Mouse (Mus musculus) MN1 (cell line): Measurements from ENCODE around the gene Lrrc28.

Experiments
- DNase-seq: peaks from one replicate; pipeline ENCODE4 v3.0.0-alpha.2; 2016; ENCODE audit warnings: low spot score

Gene Lrrc28

GRCm38 (mm10) chr7:67487889-67488411 lies 157.1 kb downstream of the Lrrc28 start:
- DNase-seq: peak; percentile 65

DNA sequence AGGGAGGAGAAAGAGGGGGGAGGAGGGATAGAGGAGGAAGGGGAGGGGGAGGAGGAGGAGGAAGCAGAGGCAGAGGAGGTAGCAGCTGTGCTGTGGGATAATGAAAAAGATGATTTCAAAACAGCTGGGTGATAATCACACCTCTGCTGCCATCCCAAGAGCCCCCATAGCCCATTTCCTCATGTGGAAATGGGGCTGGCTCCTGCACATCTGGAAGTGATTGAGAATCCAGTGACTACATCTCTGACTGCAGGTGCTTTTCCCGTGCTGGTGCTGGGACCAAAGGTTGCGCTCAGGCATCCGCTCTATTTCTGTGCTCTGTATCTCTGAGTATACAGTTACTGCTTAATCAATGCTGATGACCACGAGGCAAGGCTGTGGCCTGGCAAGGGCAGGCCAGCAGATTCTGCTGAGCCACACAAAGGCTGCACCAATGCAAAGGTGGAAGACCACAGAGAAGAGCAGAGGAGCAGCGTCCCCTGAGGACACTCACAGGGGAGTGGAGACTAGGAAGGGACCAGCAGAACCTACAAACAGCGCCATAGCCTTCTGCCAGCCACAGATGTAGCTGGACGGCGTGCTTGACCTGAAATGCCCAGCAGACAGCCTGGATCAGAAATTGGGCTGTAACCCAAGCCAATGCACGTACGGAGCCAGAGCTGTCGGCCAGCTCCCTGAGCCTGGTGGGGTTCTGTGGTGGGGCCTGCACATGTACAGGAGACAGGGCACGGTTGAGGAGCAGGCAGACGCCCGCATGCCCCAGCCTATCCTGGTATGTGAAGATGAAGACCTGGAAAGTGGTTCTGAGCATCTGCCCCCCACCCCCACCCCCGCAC lies 157.9 kb downstream of the Lrrc28 start:
- no peak for DNase-seq

GRCm38 (mm10) chr7:67486417-67486816 lies 158.7 kb downstream of the Lrrc28 start:
- DNase-seq: no peak

- no peak for DNase-seq
Measured at GRCm38 (mm10) chr7:67483698-67484097, 161.4 kb downstream of the Lrrc28 start.

GRCm38 (mm10) chr7:67479576-67480413 lies 165.3 kb downstream of the Lrrc28 start:
- DNase-seq: no peak

- no peak for DNase-seq
Measured at GRCm38 (mm10) chr7:67479168-67479567, 165.9 kb downstream of the Lrrc28 start.

GRCm38 (mm10) chr7:67477996-67478395 lies 167.1 kb downstream of the Lrrc28 start:
- DNase-seq: no peak

- no peak for DNase-seq
Measured at GRCm38 (mm10) chr7:67471295-67471694, 173.8 kb downstream of the Lrrc28 start.

GRCm38 (mm10) chr7:67468802-67469408 lies 176.2 kb downstream of the Lrrc28 start:
- no peak for DNase-seq

GRCm38 (mm10) chr7:67468180-67468579 lies 176.9 kb downstream of the Lrrc28 start:
- DNase-seq: no peak

DNA sequence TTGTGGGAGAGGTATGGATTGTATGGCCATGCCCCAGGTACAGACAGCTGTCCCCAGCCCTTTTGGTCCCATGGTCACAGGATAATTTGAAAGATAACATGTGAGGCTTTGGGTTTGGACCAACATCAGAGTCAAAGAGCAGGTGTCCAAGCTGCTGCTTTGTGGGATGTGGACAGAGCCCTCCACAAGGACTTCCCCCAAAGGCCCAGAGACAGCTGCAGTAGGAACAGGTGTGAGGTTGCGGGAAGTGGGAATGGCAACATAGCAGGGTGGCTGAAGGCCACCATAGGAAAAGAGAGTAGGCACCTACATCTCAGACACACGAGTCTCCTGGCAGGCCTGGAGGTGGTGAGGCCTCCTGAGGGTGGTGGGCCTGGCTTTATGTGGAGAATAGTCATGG lies 178.7 kb downstream of the Lrrc28 start:
- no peak for DNase-seq

- DNase-seq: no peak
Measured at GRCm38 (mm10) chr7:67464633-67465032, 180.4 kb downstream of the Lrrc28 start.

- DNase-seq: no peak
Measured at GRCm38 (mm10) chr7:67463565-67463964, 181.5 kb downstream of the Lrrc28 start.
